Mouse (Mus musculus) forebrain, embryonic 15.5 days (tissue): ENCODE results near the gene Maml3. TPM values are rescaled to one million over a fixed set of nuclear protein-coding genes. Genes with fewer than 3 reads are reported as not detected.

Source experiments
- ATAC-seq: fragments of 200-750 bp; cut with Nextera tagmentation; replicated peaks from 2 replicates; pipeline ENCODE4 v1.8.0; 2017; ENCODE audit warnings: mild to moderate bottlenecking, moderate TSS enrichment, moderate library complexity
- H3K27ac ChIP-seq: fragments of 300-500 bp; sonication (generic); replicated peaks from 2 replicates; pipeline ENCODE4 v1.5.1; 2015; ENCODE audit warnings: mild to moderate bottlenecking, inconsistent platforms
- H3K27me3 ChIP-seq: fragments of 300-500 bp; sonication (generic); 2 replicates; pipeline ENCODE4 v1.6.1; 2015; ENCODE audit warnings: inconsistent platforms
- H3K36me3 ChIP-seq: fragments of 300-500 bp; sonication (generic); 2 replicates; pipeline ENCODE4 v1.6.1; 2015; ENCODE audit warnings: mild to moderate bottlenecking, inconsistent platforms
- H3K4me1 ChIP-seq: fragments of 300-500 bp; sonication (generic); 2 replicates; pipeline ENCODE4 v1.6.1; 2015; ENCODE audit warnings: inconsistent platforms
- H3K4me2 ChIP-seq: fragments of 300-500 bp; sonication (generic); replicated peaks from 2 replicates; pipeline ENCODE4 v1.6.1; 2015; ENCODE audit warnings: mild to moderate bottlenecking, inconsistent platforms
- H3K4me3 ChIP-seq: fragments of 300-500 bp; sonication (generic); 2 replicates; pipeline ENCODE4 v1.5.1; 2015; ENCODE audit warnings: mild to moderate bottlenecking, inconsistent platforms
- H3K9ac ChIP-seq: fragments of 300-500 bp; sonication (generic); replicated peaks from 2 replicates; pipeline ENCODE4 v1.6.1; 2015; ENCODE audit warnings: mild to moderate bottlenecking, inconsistent platforms
- H3K9me3 ChIP-seq: fragments of 300-500 bp; sonication (generic); 2 replicates; pipeline ENCODE4 v1.6.1; 2016; ENCODE audit warnings: inconsistent platforms
- WGBS: fragments of 180-500 bp; shearing (Covaris S2); methylation state at CpG from one replicate; pipeline ENCODE4 v1.1.7; 2015; ENCODE audit warnings: mixed read lengths; 5-methylcytosine and 5-hydroxymethylcytosine counted together
- polyA plus RNA-seq: library from polyadenylated mRNA; unstranded; fragments of >200 nt; fragmentation: Nextera tagmentation; extraction: Ambion mirVana; gene quantifications from 2 replicates; pipeline ENCODE4 v1.2.1, GENCODE M21; 2015

The Maml3 gene
- polyA plus RNA-seq, 1 experiment from 2014 or later: 4.9 TPM

DNA sequence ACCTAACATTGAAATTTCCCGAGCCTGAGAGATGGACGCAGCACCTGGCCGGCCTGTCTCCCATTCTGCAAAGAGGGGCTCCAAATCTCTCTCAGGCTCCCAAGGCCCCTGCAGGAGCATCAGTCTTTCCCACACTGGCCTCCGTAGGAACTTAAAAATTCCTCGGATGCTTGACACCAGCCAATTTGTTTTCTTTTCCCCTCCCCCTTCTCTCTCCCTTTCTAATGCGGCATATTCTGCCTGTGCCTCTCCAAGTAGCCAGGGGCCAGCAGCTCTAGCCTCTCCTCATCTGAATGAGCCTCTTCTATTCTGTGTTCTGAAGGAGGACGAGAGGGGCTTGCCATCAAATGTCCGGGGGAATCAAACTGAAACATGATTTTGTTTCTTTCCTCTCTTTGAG is 391.6 kb downstream of the Maml3 start:
- H3K4me2 ChIP-seq: no peak overlapping the region
- 20% methylated on average over 8 of the region's 8 CpGs for WGBS
- H3K36me3 ChIP-seq: no peaks in the 10 kb centered on the region
- peak overlapping the region; percentile 11; the same call in 1 of the 2 replicates for H3K27ac ChIP-seq
- peaks cover 8% of the 10 kb centered on the region for H3K4me1 ChIP-seq
- ATAC-seq: no peak
- H3K27me3 ChIP-seq: no peaks in the 10 kb centered on the region
- no peak overlapping the region for H3K9ac ChIP-seq
- no peak overlapping the region for H3K4me3 ChIP-seq
- no peaks in the 10 kb centered on the region for H3K9me3 ChIP-seq

DNA sequence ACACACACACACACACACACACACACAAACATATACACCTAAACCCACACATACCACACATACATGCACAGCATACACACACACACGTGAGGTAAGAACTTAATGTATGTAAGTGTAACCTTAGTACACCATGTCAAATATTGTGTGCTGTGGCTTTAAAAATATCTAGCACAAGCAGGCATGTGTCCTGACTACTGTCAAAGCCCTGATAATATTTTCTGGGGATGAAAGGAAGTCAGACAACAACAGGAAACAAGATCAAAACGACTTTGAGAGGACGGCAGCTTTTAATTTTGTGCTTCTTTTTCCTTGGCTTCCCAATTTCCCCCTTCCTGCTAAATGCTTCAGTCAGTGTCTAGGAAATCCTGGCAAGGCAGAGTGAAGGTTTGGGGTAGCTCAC is 392.5 kb downstream of the Maml3 start:
- H3K9ac ChIP-seq: no peak overlapping the region
- no peak overlapping the region for H3K4me2 ChIP-seq
- ATAC-seq: no peak

DNA sequence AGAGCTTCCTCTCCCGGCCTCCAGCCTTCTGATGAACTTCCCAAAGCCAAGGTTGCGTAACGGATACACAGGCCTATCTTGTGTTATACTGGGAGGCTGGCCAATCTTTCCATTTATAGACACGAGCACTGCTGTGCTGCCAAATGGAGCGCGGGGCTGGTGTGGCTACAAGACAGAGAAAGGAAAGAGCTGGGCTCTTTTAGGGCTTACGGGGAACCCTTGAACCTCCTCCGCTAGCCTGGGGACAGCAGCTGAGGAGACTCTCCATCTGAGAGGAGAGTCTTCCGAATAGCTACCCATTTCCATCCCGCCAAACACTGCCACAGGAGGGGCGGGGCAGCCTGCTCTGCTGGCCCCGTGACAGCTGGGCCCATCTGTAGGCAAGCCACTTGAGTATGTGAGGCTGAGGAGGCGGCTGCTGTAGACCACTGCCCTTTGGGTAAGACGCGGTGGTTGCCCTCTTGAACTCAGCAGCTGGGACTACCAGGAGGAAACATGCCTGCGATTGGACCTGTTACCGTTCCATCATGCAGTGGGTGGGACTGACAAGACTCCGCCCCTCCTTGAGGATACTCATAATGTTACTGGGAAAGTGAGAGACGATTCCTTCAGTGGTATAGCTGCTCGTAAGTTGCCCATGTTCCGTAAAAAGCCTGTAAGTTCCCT is 396.0 kb downstream of the Maml3 start:
- WGBS: 59% methylated on average over 21 of the region's 21 CpGs
- H3K36me3 ChIP-seq: no peaks in the 10 kb centered on the region
- H3K4me2 ChIP-seq: peak overlapping the region; percentile 16; the same call in 1 of the 2 replicates
- no peak overlapping the region for H3K9ac ChIP-seq
- peak; percentile 69 for ATAC-seq
- no peak overlapping the region for H3K4me3 ChIP-seq
- peak overlapping the region; percentile 70 for H3K27ac ChIP-seq
- no peaks in the 10 kb centered on the region for H3K27me3 ChIP-seq
- H3K4me1 ChIP-seq: peaks cover 8% of the 10 kb centered on the region
- H3K9me3 ChIP-seq: no peaks in the 10 kb centered on the region

More for the DNA sequence above, 392.5 kb downstream of the Maml3 start:
- 43% methylated on average over 3 of the region's 3 CpGs for WGBS
- H3K27me3 ChIP-seq: no peaks in the 10 kb centered on the region
- no peaks in the 10 kb centered on the region for H3K36me3 ChIP-seq
- H3K9me3 ChIP-seq: no peaks in the 10 kb centered on the region
- no peak overlapping the region for H3K27ac ChIP-seq
- no peak overlapping the region for H3K4me3 ChIP-seq
- H3K4me1 ChIP-seq: peaks cover 8% of the 10 kb centered on the region

DNA sequence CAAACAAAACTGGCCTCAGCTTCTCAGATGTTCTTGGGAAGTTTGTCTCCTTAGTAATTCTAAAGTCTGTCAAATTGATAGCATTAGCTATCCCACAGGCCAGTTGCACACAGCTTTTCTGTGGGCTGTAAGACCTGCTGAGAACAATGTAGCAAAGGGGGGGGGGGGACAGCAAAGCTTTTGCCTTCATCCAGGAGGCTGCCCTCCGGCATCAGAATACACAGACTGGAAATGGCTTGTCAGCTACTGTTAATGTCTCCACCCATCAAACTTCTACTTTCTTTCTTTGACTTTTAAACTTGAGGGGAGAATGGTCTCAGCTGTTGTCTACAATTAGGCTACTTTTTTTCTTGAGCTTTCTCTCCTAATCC is 396.5 kb downstream of the Maml3 start:
- no peak overlapping the region; the same call in 1 of the 2 replicates for H3K4me2 ChIP-seq
- H3K36me3 ChIP-seq: no peaks in the 10 kb centered on the region
- H3K27ac ChIP-seq: peak overlapping the region; percentile 70
- no peaks in the 10 kb centered on the region for H3K27me3 ChIP-seq
- WGBS: 77% methylated on average over 1 of the region's 1 CpGs
- no peak overlapping the region for H3K9ac ChIP-seq
- H3K9me3 ChIP-seq: no peaks in the 10 kb centered on the region
- no peak overlapping the region for H3K4me3 ChIP-seq
- peaks cover 8% of the 10 kb centered on the region for H3K4me1 ChIP-seq
- ATAC-seq: no peak

DNA sequence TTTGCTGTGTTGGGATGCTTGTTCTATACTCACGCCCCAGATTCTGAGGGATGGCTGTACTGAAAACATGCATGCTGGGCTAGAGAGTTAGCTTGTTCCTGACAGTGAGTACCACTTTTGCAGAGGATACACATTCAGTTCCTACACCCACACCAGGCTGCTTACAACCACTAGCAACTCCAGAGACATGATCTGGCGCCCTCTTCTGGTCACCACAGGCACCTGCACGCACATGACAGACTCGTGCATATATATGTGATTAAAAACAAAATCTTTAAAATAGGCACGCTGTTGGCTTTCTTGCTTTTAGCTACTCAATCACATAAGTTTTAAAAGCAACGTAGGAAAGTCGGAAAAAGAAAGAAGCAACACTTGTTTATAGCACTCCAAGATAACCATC is 399.7 kb downstream of the Maml3 start:
- Histone ChIP-seq H3K9me3 (no peaks in the 10 kb centered on the region), H3K4me3 (no peak overlapping the region), H3K27ac (no peak overlapping the region), H3K4me1 (peaks cover 33% of the 10 kb centered on the region), H3K27me3 (no peaks in the 10 kb centered on the region), H3K36me3 (no peaks in the 10 kb centered on the region), H3K9ac (no peak overlapping the region), H3K4me2 (no peak overlapping the region)
- ATAC-seq: no peak
- 83% methylated on average over 7 of the region's 7 CpGs for WGBS

DNA sequence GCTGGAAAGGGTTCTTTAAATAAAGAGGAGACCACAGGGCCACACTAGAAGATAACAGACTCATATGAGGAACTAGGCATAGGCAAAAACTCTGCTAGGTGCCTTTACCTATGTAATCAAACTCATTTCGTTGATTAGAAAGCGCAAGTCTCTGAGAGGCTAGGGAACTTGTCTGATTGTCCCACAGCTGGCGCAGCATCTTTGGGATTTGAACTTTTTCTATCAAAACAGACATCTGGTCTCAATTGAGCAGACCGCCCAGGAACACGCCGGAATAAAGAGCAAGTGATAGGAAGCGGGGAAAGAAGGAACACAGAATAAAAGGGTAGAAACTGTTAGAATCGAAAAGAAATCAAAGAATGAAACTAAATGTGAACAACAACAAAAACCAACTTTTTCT is 401.4 kb downstream of the Maml3 start:
- no peaks in the 10 kb centered on the region for H3K9me3 ChIP-seq
- no peak overlapping the region for H3K4me2 ChIP-seq
- H3K27ac ChIP-seq: no peak overlapping the region
- H3K36me3 ChIP-seq: no peaks in the 10 kb centered on the region
- H3K27me3 ChIP-seq: no peaks in the 10 kb centered on the region
- H3K4me3 ChIP-seq: no peak overlapping the region
- no peak for ATAC-seq
- no peak overlapping the region for H3K9ac ChIP-seq
- peaks cover 33% of the 10 kb centered on the region for H3K4me1 ChIP-seq
- 91% methylated on average over 8 of the region's 8 CpGs for WGBS

DNA sequence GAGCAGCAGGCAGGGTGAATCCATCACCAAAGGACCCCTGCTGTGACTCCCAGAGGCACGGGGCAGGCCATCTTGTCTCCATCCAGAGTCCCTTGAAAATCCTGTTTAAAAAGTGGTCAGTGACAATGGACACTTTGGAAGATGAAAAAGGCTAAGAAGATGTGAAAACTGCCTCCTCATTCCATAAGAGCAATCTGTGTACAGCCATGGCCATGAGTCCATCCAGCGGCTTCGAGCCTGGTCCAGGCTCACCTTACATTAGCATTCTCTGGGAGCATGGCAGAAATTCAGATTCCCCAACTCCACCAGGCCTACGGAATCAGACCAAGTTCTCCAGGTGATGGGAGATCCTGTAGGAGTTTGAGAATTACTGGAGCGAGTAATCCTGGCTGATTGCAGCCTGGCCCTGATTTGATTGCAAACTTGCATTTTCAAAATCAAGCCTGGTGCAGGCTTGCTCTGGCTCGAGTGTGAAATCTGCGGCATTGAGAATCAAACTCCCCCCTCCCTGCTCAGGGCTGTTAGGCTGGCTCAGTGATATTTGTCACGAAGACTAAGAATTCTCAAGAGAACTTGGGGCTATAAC is 402.1 kb downstream of the Maml3 start:
- Histone ChIP-seq H3K36me3 (no peaks in the 10 kb centered on the region), H3K4me2 (no peak overlapping the region), H3K4me1 (peaks cover 33% of the 10 kb centered on the region), H3K27ac (peak overlapping the region; percentile 93), H3K9me3 (no peaks in the 10 kb centered on the region), H3K9ac (no peak overlapping the region; the same call in none of the 2 replicates), H3K27me3 (no peaks in the 10 kb centered on the region), H3K4me3 (no peak overlapping the region)
- ATAC-seq: no peak
- 65% methylated on average over 8 of the region's 8 CpGs for WGBS

DNA sequence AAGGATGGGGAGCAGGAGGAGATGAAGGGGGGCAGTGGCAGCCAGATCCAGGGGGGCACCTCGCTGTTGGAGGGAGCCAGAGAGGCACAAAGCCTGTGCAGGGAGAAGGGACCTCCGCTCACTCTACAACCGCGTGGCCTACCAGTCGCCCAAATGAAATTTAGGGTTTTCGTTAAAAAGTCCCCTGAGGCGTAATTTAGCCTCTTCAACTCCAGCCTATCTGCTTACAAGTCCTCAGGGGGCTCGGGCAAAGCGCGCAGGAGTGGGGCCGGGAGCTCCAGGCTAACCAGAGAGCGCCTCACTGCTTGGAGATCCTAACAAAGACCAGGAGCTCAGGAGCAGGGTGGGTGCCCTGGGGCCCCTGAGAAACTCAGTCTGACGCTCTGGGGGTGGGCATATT is 402.9 kb downstream of the Maml3 start:
- Histone ChIP-seq H3K4me3 (peak overlapping the region; percentile 42), H3K9ac (peak overlapping the region; percentile 46), H3K4me1 (peaks cover 33% of the 10 kb centered on the region), H3K4me2 (peak overlapping the region; percentile 67), H3K9me3 (no peaks in the 10 kb centered on the region), H3K27ac (peak overlapping the region; percentile 93), H3K36me3 (no peaks in the 10 kb centered on the region), H3K27me3 (no peaks in the 10 kb centered on the region)
- 2% methylated on average over 13 of the region's 13 CpGs for WGBS
- peak; percentile 85 for ATAC-seq

DNA sequence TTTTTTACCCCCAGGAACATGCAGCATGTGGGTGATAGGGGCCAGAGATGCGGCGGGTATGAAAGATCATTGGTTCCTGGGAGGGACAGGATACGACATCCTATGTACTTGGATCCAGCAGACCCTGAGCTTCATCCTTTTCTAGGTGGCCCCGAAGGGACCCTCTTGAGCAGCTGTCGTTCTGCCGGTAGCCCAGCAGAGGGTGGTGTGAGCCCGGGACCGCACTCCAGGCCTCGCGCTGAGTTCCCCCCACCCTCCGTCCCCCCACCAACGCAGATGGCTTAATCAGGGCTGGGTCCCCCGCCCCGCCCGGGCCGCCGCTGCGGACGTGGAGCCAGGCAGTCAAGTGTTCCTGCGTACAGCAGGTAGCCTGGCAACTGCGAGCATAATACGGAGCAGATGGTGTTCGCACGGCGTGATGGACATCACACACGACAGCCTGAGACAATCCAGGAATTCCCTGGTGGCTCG is 403.6 kb downstream of the Maml3 start:
- peaks cover 33% of the 10 kb centered on the region for H3K4me1 ChIP-seq
- H3K27me3 ChIP-seq: no peaks in the 10 kb centered on the region
- no peaks in the 10 kb centered on the region for H3K9me3 ChIP-seq
- peak overlapping the region; percentile 46 for H3K9ac ChIP-seq
- H3K27ac ChIP-seq: peak overlapping the region; percentile 93
- 1% methylated on average over 27 of the region's 27 CpGs for WGBS
- H3K4me3 ChIP-seq: peak overlapping the region; percentile 42
- no peaks in the 10 kb centered on the region for H3K36me3 ChIP-seq
- H3K4me2 ChIP-seq: peak overlapping the region; percentile 67
- peak; percentile 95 for ATAC-seq

DNA sequence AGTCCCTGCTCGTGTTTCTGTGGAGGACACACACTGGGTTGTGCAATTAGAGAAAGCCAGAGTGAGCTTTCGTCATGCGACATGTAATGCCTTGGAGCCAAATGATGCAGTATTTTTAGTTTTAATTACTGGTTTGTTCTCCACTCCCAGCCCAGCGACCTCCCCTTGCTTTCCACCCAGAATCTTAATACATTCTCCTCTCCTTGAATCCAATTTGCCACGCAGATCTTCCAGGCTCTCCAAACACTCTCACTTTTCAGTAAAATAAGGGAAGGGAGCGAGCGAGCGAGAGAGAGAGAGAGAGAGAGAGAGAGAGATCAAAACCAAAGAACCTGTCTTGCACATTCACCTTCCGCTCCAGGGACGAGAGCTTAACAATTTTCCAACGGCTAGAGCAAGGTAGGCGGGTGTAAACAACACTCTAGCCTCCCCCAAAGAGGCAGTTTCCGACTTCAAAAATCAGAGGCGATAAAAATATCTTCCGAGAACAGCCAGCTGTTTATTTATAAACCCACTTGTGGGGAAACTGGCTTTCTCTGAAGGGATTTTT is 404.1 kb downstream of the Maml3 start:
- Histone ChIP-seq H3K9ac (peak overlapping the region; percentile 46), H3K4me2 (peak overlapping the region; percentile 67), H3K27me3 (no peaks in the 10 kb centered on the region), H3K27ac (peak overlapping the region; percentile 93), H3K4me1 (peaks cover 33% of the 10 kb centered on the region), H3K9me3 (no peaks in the 10 kb centered on the region), H3K36me3 (no peaks in the 10 kb centered on the region), H3K4me3 (peak overlapping the region; percentile 42)
- 11% methylated on average over 15 of the region's 15 CpGs for WGBS
- ATAC-seq: no peak

DNA sequence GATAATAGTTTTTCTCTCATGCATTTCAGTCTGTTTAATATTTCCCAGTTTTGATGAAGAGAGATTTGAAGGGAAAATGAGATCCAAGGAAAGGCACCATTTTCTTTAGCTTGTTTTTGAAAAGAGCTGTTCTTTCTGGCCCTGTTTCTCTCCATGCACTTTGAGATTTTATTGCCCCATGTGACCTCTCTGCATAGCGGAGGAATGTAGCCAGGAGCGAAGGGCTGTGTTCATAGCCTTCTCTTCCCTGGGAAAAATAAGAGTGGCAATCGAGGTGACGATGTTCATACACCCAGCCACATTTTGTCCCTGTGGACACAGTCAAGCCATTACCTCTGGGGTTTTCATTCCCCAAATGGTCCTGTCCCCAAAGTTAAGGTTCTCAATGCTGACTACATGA is 404.8 kb downstream of the Maml3 start:
- Histone ChIP-seq H3K9me3 (no peaks in the 10 kb centered on the region), H3K9ac (peak overlapping the region; percentile 46; the same call in 1 of the 2 replicates), H3K27me3 (no peaks in the 10 kb centered on the region), H3K27ac (peak overlapping the region; percentile 93), H3K4me2 (peak overlapping the region; percentile 67; the same call in 1 of the 2 replicates), H3K36me3 (no peaks in the 10 kb centered on the region), H3K4me1 (peaks cover 33% of the 10 kb centered on the region), H3K4me3 (no peak overlapping the region)
- ATAC-seq: no peak
- 83% methylated on average over 4 of the region's 4 CpGs for WGBS

DNA sequence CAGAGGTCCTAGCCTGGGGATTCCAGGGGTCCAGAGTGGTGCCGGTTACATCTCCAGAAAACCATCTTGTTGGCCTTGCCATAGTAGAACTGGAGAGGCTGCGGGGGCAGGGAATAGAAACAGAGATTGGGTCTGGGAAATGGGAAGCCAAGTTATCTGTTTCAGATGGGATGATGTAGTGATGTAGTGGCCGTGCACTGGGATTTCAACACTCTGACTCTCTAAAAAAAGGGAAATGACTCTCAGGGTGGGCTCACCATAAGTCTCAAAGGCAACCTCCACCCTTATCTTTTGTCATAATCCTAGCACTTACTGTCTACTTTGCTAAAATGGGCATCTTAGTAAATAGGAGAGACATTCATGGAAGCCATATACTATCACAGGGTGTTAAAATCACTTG is 406.9 kb downstream of the Maml3 start:
- Histone ChIP-seq H3K9me3 (no peaks in the 10 kb centered on the region), H3K27me3 (no peaks in the 10 kb centered on the region), H3K36me3 (no peaks in the 10 kb centered on the region), H3K4me2 (no peak overlapping the region), H3K9ac (no peak overlapping the region), H3K4me3 (no peak overlapping the region), H3K27ac (no peak overlapping the region), H3K4me1 (peaks cover 30% of the 10 kb centered on the region)
- WGBS: 90% methylated on average over 3 of the region's 3 CpGs
- ATAC-seq: no peak
